Mouse (Mus musculus): ENCODE data around the gene Hepacam2. TPM values are rescaled to one million over a fixed set of nuclear protein-coding genes. Genes with fewer than 3 reads are reported as not detected.

The Hepacam2 gene
- polyA plus RNA-seq, 1 experiment from 2014 or later: 1.3 TPM

DNA sequence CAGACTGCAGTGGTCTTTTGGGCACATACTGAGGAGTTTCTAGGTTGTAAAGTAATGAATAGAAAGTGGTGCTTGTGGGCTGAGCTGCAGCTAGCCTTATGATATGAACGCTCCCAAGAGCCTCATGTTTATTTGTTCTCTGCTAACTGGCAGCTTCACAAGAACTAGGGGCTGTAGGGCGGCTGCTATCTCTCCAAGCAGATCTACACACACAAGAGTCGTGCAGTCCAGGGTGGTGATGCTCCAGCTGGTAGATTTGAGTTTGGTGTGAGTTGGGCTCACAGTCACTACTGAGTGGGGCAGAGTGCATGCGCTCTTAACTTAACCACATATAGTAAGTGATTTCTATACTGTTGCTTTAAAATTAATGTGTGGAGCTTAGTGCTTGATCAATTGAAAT, 9.0 kb upstream of the Hepacam2 start:
- no peaks in the 10 kb centered on the region for H3K4me1 ChIP-seq (replicated peaks; ENCODE audit: control insufficient read depth, insufficient read depth)
- no peak overlapping the region for H3K27ac ChIP-seq (replicated peaks)
- 65% methylated on average over 4 of the region's 4 CpGs for WGBS
- TF ChIP-seq EP300 (optimal IDR thresholded peaks at IDR 0.05): no peak
- no peak for TF ChIP-seq CTCF (IDR thresholded peaks at IDR 0.05; ENCODE audit: low read depth)
- no peak overlapping the region for H3K4me2 ChIP-seq (replicated peaks; ENCODE audit: low read depth)
- H3K27me3 ChIP-seq (ENCODE audit: control insufficient read depth, insufficient read depth, low read length): no peaks in the 10 kb centered on the region
- ATAC-seq (ENCODE audit: low FRiP score, low TSS enrichment) (no peak), DNase-seq (ENCODE audit: low spot score) (no peak)
- H3K9me3 ChIP-seq (ENCODE audit: control insufficient read depth, low read length): no peaks in the 10 kb centered on the region
- no peak overlapping the region for H3K4me3 ChIP-seq (ENCODE audit: low read depth, low read length)
- no peaks in the 10 kb centered on the region for H3K36me3 ChIP-seq (ENCODE audit: control insufficient read depth, insufficient read depth, low read length)
- no peak overlapping the region for H3K9ac ChIP-seq (ENCODE audit: low read length)

DNA sequence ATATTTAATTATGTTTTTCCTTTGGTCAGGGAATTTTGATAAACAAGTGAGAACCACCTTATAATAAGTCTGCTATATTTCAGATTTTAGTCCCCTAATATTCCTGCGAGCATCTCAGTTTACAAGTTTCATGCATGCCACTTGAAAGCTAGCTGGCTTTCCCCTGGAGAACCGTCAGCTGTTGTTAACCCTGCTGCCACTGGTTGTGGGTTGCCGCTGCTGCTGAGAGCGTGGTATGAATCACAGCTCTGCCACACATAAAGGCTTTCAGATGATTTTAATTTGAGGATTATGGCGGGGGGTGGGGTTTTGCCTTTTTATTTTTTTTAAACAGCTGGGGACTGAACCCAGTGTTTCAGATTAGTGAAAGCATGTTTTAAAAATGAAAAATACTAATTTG, 7.2 kb upstream of the Hepacam2 start:
- DNase-seq (ENCODE audit: low spot score): no peak
- H3K4me3 ChIP-seq (ENCODE audit: low read depth, low read length): no peak overlapping the region
- 78% methylated on average over 5 of the region's 5 CpGs for WGBS

GRCm38 (mm10) chr6:3500286-3500685, 2.2 kb upstream of the Hepacam2 start:
- no peak overlapping the region for H3K4me2 ChIP-seq (replicated peaks; ENCODE audit: low read depth)
- no peaks in the 10 kb centered on the region for H3K9me3 ChIP-seq (ENCODE audit: control insufficient read depth, low read length)
- no peak for ATAC-seq (ENCODE audit: low FRiP score, low TSS enrichment)
- H3K27ac ChIP-seq (replicated peaks): no peak overlapping the region
- no peaks in the 10 kb centered on the region for H3K27me3 ChIP-seq (ENCODE audit: control insufficient read depth, insufficient read depth, low read length)
- DNase-seq (ENCODE audit: low spot score): no peak
- H3K4me1 ChIP-seq (replicated peaks; ENCODE audit: control insufficient read depth, insufficient read depth): no peaks in the 10 kb centered on the region
- H3K9ac ChIP-seq (ENCODE audit: low read length): no peak overlapping the region
- 81% methylated on average over 3 of the region's 3 CpGs for WGBS
- no peak for TF ChIP-seq CTCF (IDR thresholded peaks at IDR 0.05; ENCODE audit: low read depth)
- TF ChIP-seq EP300 (optimal IDR thresholded peaks at IDR 0.05): no peak
- no peaks in the 10 kb centered on the region for H3K36me3 ChIP-seq (ENCODE audit: control insufficient read depth, insufficient read depth, low read length)
- no peak overlapping the region for H3K4me3 ChIP-seq (ENCODE audit: low read depth, low read length)

More for the DNA sequence above, 7.2 kb upstream of the Hepacam2 start:
- Histone ChIP-seq H3K36me3 (ENCODE audit: control insufficient read depth, insufficient read depth, low read length) (no peaks in the 10 kb centered on the region), H3K9ac (ENCODE audit: low read length) (no peak overlapping the region), H3K4me1 (replicated peaks; ENCODE audit: control insufficient read depth, insufficient read depth) (no peaks in the 10 kb centered on the region), H3K27ac (replicated peaks) (no peak overlapping the region), H3K9me3 (ENCODE audit: control insufficient read depth, low read length) (no peaks in the 10 kb centered on the region), H3K27me3 (ENCODE audit: control insufficient read depth, insufficient read depth, low read length) (no peaks in the 10 kb centered on the region), H3K4me2 (replicated peaks; ENCODE audit: low read depth) (no peak overlapping the region)
- TF ChIP-seq CTCF (IDR thresholded peaks at IDR 0.05; ENCODE audit: low read depth): no peak
- no peak for TF ChIP-seq EP300 (optimal IDR thresholded peaks at IDR 0.05)
- no peak for ATAC-seq (ENCODE audit: low FRiP score, low TSS enrichment)

- no peak overlapping the region for H3K4me3 ChIP-seq (ENCODE audit: low read depth, low read length)
- no peaks in the 10 kb centered on the region for H3K27me3 ChIP-seq (ENCODE audit: control insufficient read depth, insufficient read depth, low read length)
- H3K27ac ChIP-seq (replicated peaks): no peak overlapping the region
- H3K9me3 ChIP-seq (ENCODE audit: control insufficient read depth, low read length): no peaks in the 10 kb centered on the region
- H3K9ac ChIP-seq (ENCODE audit: low read length): no peak overlapping the region
- no peaks in the 10 kb centered on the region for H3K4me1 ChIP-seq (replicated peaks; ENCODE audit: control insufficient read depth, insufficient read depth)
- H3K4me2 ChIP-seq (replicated peaks; ENCODE audit: low read depth): no peak overlapping the region
- DNase-seq (ENCODE audit: low spot score) (no peak), ATAC-seq (ENCODE audit: low FRiP score, low TSS enrichment) (no peak)
- TF ChIP-seq CTCF (IDR thresholded peaks at IDR 0.05; ENCODE audit: low read depth) (peak; percentile 81), EP300 (optimal IDR thresholded peaks at IDR 0.05) (no peak)
- 3% methylated on average over 2 of the region's 2 CpGs for WGBS
- no peaks in the 10 kb centered on the region for H3K36me3 ChIP-seq (ENCODE audit: control insufficient read depth, insufficient read depth, low read length)
Observed at GRCm38 (mm10) chr6:3496210-3496609, 1.9 kb downstream of the Hepacam2 start.

GRCm38 (mm10) chr6:3494285-3494684, 3.8 kb downstream of the Hepacam2 start:
- no peak for ATAC-seq (ENCODE audit: low FRiP score, low TSS enrichment)

GRCm38 (mm10) chr6:3487355-3487754, 10.7 kb downstream of the Hepacam2 start:
- H3K27me3 ChIP-seq (ENCODE audit: control insufficient read depth, insufficient read depth, low read length): no peaks in the 10 kb centered on the region

More at GRCm38 (mm10) chr6:3494285-3494684, 3.8 kb downstream of the Hepacam2 start:
- WGBS: 53% methylated on average over 5 of the region's 5 CpGs
- H3K36me3 ChIP-seq (ENCODE audit: control insufficient read depth, insufficient read depth, low read length): no peaks in the 10 kb centered on the region
- TF ChIP-seq CTCF (IDR thresholded peaks at IDR 0.05; ENCODE audit: low read depth) (no peak), EP300 (optimal IDR thresholded peaks at IDR 0.05) (no peak)
- H3K27ac ChIP-seq (replicated peaks): no peak overlapping the region
- no peak overlapping the region for H3K9ac ChIP-seq (ENCODE audit: low read length)
- DNase-seq (ENCODE audit: low spot score): no peak
- H3K9me3 ChIP-seq (ENCODE audit: control insufficient read depth, low read length): no peaks in the 10 kb centered on the region
- no peaks in the 10 kb centered on the region for H3K4me1 ChIP-seq (replicated peaks; ENCODE audit: control insufficient read depth, insufficient read depth)
- H3K4me2 ChIP-seq (replicated peaks; ENCODE audit: low read depth): no peak overlapping the region
- no peak overlapping the region for H3K4me3 ChIP-seq (ENCODE audit: low read depth, low read length)
- H3K27me3 ChIP-seq (ENCODE audit: control insufficient read depth, insufficient read depth, low read length): no peaks in the 10 kb centered on the region

More at GRCm38 (mm10) chr6:3487355-3487754, 10.7 kb downstream of the Hepacam2 start:
- Histone ChIP-seq H3K4me1 (replicated peaks; ENCODE audit: control insufficient read depth, insufficient read depth) (no peaks in the 10 kb centered on the region), H3K27ac (replicated peaks) (no peak overlapping the region), H3K4me3 (ENCODE audit: low read depth, low read length) (no peak overlapping the region), H3K9me3 (ENCODE audit: control insufficient read depth, low read length) (no peaks in the 10 kb centered on the region), H3K36me3 (ENCODE audit: control insufficient read depth, insufficient read depth, low read length) (no peaks in the 10 kb centered on the region), H3K4me2 (replicated peaks; ENCODE audit: low read depth) (no peak overlapping the region), H3K9ac (ENCODE audit: low read length) (no peak overlapping the region)
- no peak for ATAC-seq (ENCODE audit: low FRiP score, low TSS enrichment)
- TF ChIP-seq EP300 (optimal IDR thresholded peaks at IDR 0.05): no peak
- no peak for TF ChIP-seq CTCF (IDR thresholded peaks at IDR 0.05; ENCODE audit: low read depth)
- DNase-seq (ENCODE audit: low spot score): no peak
- WGBS: 62% methylated on average over 1 of the region's 1 CpGs
